Mouse (Mus musculus): ENCODE results near the gene Gfra4. TPM values are rescaled to one million over a fixed set of nuclear protein-coding genes. Genes with fewer than 3 reads are reported as not detected.

The Gfra4 gene
- total and polyA plus RNA-seq, 3 experiments, result 5.9 to 30.4 (median 6.1) TPM

Small RNA genes within 50 kb of the gene (microRNA-seq; reads per million reads assigned to microRNA genes)
- gene Mir6973b, result 0 reads per million in 2 experiments

Other genes with a start within 250 kb of the Gfra4 start
- gene 4930402H24Rik, start 136.7 kb downstream of the Gfra4 start, total RNA-seq (2021), result 10 to 100 TPM; 36.9 to 43.5 TPM
- 31.1 and 40.0 TPM in 2 replicates for gene 4930402H24Rik, start 136.7 kb downstream of the Gfra4 start, polyA plus RNA-seq (2012; rRNA removed)
- gene Atrn, start 136.6 kb downstream of the Gfra4 start, total RNA-seq (2021), result 10 to 100 TPM; 27.3 to 31.5 TPM
- 9.8 and 10.3 TPM in 2 replicates for gene Atrn, start 136.6 kb downstream of the Gfra4 start, polyA plus RNA-seq (2012; rRNA removed)
- gene Adam33, start 20.7 kb upstream of the Gfra4 start, total RNA-seq (2021), result 1 to 10 TPM; 1.6 to 3.4 TPM
- 11.5 and 15.5 TPM in 2 replicates for gene Adam33, start 20.7 kb upstream of the Gfra4 start, polyA plus RNA-seq (2012; rRNA removed)
- 1 to 10 TPM; 4.1 to 6.6 TPM for gene Siglec1, start 43.7 kb upstream of the Gfra4 start, total RNA-seq (2021)
- gene Siglec1, start 43.7 kb upstream of the Gfra4 start, polyA plus RNA-seq (2012; rRNA removed), result 17.9 and 19.8 TPM in 2 replicates
- 10 to 100 TPM in 1 of 2 experiments, 1 to 10 TPM in 1; 6.9 to 12.6 TPM for gene Hspa12b, start 84.2 kb upstream of the Gfra4 start, total RNA-seq (2021)
- gene Hspa12b, start 84.2 kb upstream of the Gfra4 start, polyA plus RNA-seq (2012; rRNA removed), result 9.4 and 16.4 TPM in 2 replicates
- gene Gm11037, start 90.4 kb upstream of the Gfra4 start, total RNA-seq (2021), result not detected
- gene Gm11037, start 90.4 kb upstream of the Gfra4 start, polyA plus RNA-seq (2012; rRNA removed), result not detected in 2 replicates
- gene 1700037H04Rik, start 117.0 kb upstream of the Gfra4 start, total RNA-seq (2021), result 100 to 1,000 TPM; 114 to 123 TPM
- gene 1700037H04Rik, start 117.0 kb upstream of the Gfra4 start, polyA plus RNA-seq (2012; rRNA removed), result 195 and 319 TPM in 2 replicates
- gene Cenpb, start 137.0 kb upstream of the Gfra4 start, total RNA-seq (2021), result 10 to 100 TPM; 47.7 to 88.5 TPM
- gene Cenpb, start 137.0 kb upstream of the Gfra4 start, polyA plus RNA-seq (2012; rRNA removed), result 94.5 and 107 TPM in 2 replicates
- 1 to 10 TPM; 3.4 to 5.5 TPM for gene Cdc25b, start 143.9 kb upstream of the Gfra4 start, total RNA-seq (2021)
- gene Cdc25b, start 143.9 kb upstream of the Gfra4 start, polyA plus RNA-seq (2012; rRNA removed), result 7.7 and 9.7 TPM in 2 replicates
- gene Spef1, start 144.2 kb upstream of the Gfra4 start, total RNA-seq (2021), result 1 to 10 TPM; 4.3 to 5.4 TPM
- gene Spef1, start 144.2 kb upstream of the Gfra4 start, polyA plus RNA-seq (2012; rRNA removed), result 4.8 and 5.3 TPM in 2 replicates
- gene Ap5s1, start 164.0 kb upstream of the Gfra4 start, total RNA-seq (2021), result 10 to 100 TPM; 13.7 to 20.2 TPM
- gene Ap5s1, start 164.0 kb upstream of the Gfra4 start, polyA plus RNA-seq (2012; rRNA removed), result 89.8 and 91.7 TPM in 2 replicates
- gene Mavs, start 191.0 kb upstream of the Gfra4 start, total RNA-seq (2021), result 10 to 100 TPM; 46.2 to 48.8 TPM
- 81.8 and 89.7 TPM in 2 replicates for gene Mavs, start 191.0 kb upstream of the Gfra4 start, polyA plus RNA-seq (2012; rRNA removed)
- gene Pank2, start 219.4 kb upstream of the Gfra4 start, total RNA-seq (2021), result 10 to 100 TPM; 51.7 to 55.2 TPM
- 9.8 and 10.7 TPM in 2 replicates for gene Pank2, start 219.4 kb upstream of the Gfra4 start, polyA plus RNA-seq (2012; rRNA removed)

All from adrenal gland, adult 2 months (tissue).